Mouse (Mus musculus) kidney, embryonic 14.5 days (tissue): Measurements from ENCODE around the gene Cd300lg. TPM values are rescaled to one million over a fixed set of nuclear protein-coding genes. Genes with fewer than 3 reads are reported as not detected.

Experiments
- ATAC-seq: fragments of 200-750 bp; cut with Nextera tagmentation; 2 replicates; pipeline ENCODE4 v1.8.0; 2017; ENCODE audit warnings: moderate number of reproducible peaks, mild to moderate bottlenecking, moderate TSS enrichment, moderate library complexity; ENCODE audit not compliant: low FRiP score, low TSS enrichment
- H3K27ac ChIP-seq: fragments of 300-500 bp; sonication (generic); 2 replicates; pipeline ENCODE4 v1.5.1; 2014; ENCODE audit warnings: low read depth, mild to moderate bottlenecking, low read length, moderate library complexity, mixed read lengths
- H3K27me3 ChIP-seq: fragments of 300-500 bp; sonication (generic); 2 replicates; pipeline ENCODE4 v1.6.1; 2014; ENCODE audit warnings: mild to moderate bottlenecking, low read length; ENCODE audit not compliant: control insufficient read depth, insufficient read depth
- H3K36me3 ChIP-seq: fragments of 300-500 bp; sonication (generic); 2 replicates; pipeline ENCODE4 v1.6.1; 2014; ENCODE audit warnings: low read length, mixed read lengths; ENCODE audit not compliant: control insufficient read depth, insufficient read depth
- H3K4me1 ChIP-seq: fragments of 300-500 bp; sonication (generic); 2 replicates; pipeline ENCODE4 v1.6.1; 2014; ENCODE audit warnings: low read length, mixed read lengths; ENCODE audit not compliant: control insufficient read depth, insufficient read depth
- H3K4me2 ChIP-seq: fragments of 300-500 bp; sonication (generic); replicated peaks from 2 replicates; pipeline ENCODE4 v1.6.1; 2014; ENCODE audit warnings: low read depth, mild to moderate bottlenecking, low read length
- H3K4me3 ChIP-seq: fragments of 300-500 bp; sonication (generic); 2 replicates; pipeline ENCODE4 v1.5.1; 2014; ENCODE audit warnings: mild to moderate bottlenecking, low read length
- H3K9ac ChIP-seq: fragments of 300-500 bp; sonication (generic); 2 replicates; pipeline ENCODE4 v1.6.1; 2014; ENCODE audit warnings: low read depth, mild to moderate bottlenecking, low read length, moderate library complexity
- H3K9me3 ChIP-seq: fragments of 300-500 bp; sonication (generic); 2 replicates; pipeline ENCODE4 v1.6.1; 2016; ENCODE audit warnings: low read length; ENCODE audit not compliant: control insufficient read depth
- whole genome bisulfite sequencing: fragments of 180-500 bp; shearing (Covaris S2); extraction: QIAGEN DNeasy Blood & Tissue Kit; methylation state at CpG from one replicate; pipeline ENCODE4 v1.1.7; 2014; 5-methylcytosine and 5-hydroxymethylcytosine counted together
- polyA plus RNA-seq: library from polyadenylated mRNA; unstranded; fragments of >200 nt; fragmentation: Nextera tagmentation; extraction: Ambion mirVana; gene quantifications from 2 replicates; pipeline ENCODE4 v1.2.1, GENCODE M21; 2014

Cd300lg gene
- polyA plus RNA-seq, 1 experiment from 2014 or later: 0.38 TPM

- Histone ChIP-seq H3K4me2 (peak within 1 kb of the TSS; percentile 80), H3K9ac (no peak within 1 kb of the TSS), H3K4me1 (peaks cover 16% of the 10 kb centered on the region), H3K36me3 (peaks cover under 1% of the 10 kb centered on the region; the same call in 1 of the 2 replicates), H3K27me3 (peaks cover 7% of the 10 kb centered on the region; the same call in 1 of the 2 replicates), H3K9me3 (no peaks in the 10 kb centered on the region), H3K4me3 (peak within 1 kb of the TSS; percentile 46), H3K27ac (peak within 1 kb of the TSS; percentile 71)
- no peak for ATAC-seq
- WGBS: 67% methylated on average over 6 of the region's 6 CpGs
Observed at GRCm38 (mm10) chr11:102028087-102028816, 13.1 kb upstream of the Cd300lg start, which contains the start of gene Mpp3. Gene Mpp3, minus strand, starts transcription at chr11:102028461.

- Histone ChIP-seq H3K36me3 (no peaks in the 10 kb centered on the region), H3K4me2 (no peak overlapping the region), H3K27ac (no peak overlapping the region), H3K9ac (no peak overlapping the region), H3K4me3 (no peak overlapping the region), H3K4me1 (peaks cover 16% of the 10 kb centered on the region), H3K9me3 (no peaks in the 10 kb centered on the region), H3K27me3 (peaks cover 7% of the 10 kb centered on the region; the same call in 1 of the 2 replicates)
- WGBS: 82% methylated on average over 4 of the region's 4 CpGs
- no peak for ATAC-seq
Observed at GRCm38 (mm10) chr11:102029304-102029703, 12.0 kb upstream of the Cd300lg start.

- no peak overlapping the region for H3K9ac ChIP-seq
- no peak overlapping the region for H3K4me2 ChIP-seq
- H3K4me3 ChIP-seq: no peak overlapping the region
- ATAC-seq: no peak
- H3K4me1 ChIP-seq: peaks cover 16% of the 10 kb centered on the region
- H3K36me3 ChIP-seq: no peaks in the 10 kb centered on the region
- WGBS: 36% methylated on average over 7 of the region's 7 CpGs
- H3K27ac ChIP-seq: no peak overlapping the region
- no peaks in the 10 kb centered on the region for H3K9me3 ChIP-seq
- H3K27me3 ChIP-seq: peaks cover 5% of the 10 kb centered on the region; the same call in 1 of the 2 replicates
Observed at GRCm38 (mm10) chr11:102029966-102030365, 11.3 kb upstream of the Cd300lg start.

GRCm38 (mm10) chr11:102031149-102031548, 10.2 kb upstream of the Cd300lg start:
- ATAC-seq: no peak
- WGBS: 87% methylated on average over 7 of the region's 7 CpGs

GRCm38 (mm10) chr11:102033055-102033591, 8.2 kb upstream of the Cd300lg start:
- Histone ChIP-seq H3K9ac (no peak overlapping the region), H3K4me1 (no peaks in the 10 kb centered on the region), H3K27ac (no peak overlapping the region), H3K4me3 (no peak overlapping the region), H3K36me3 (no peaks in the 10 kb centered on the region), H3K9me3 (no peaks in the 10 kb centered on the region), H3K27me3 (peaks cover 3% of the 10 kb centered on the region), H3K4me2 (no peak overlapping the region)
- WGBS: 89% methylated on average over 12 of the region's 12 CpGs
- ATAC-seq: no peak

More at GRCm38 (mm10) chr11:102031149-102031548, 10.2 kb upstream of the Cd300lg start:
- H3K36me3 ChIP-seq: no peaks in the 10 kb centered on the region
- no peak overlapping the region for H3K9ac ChIP-seq
- H3K4me1 ChIP-seq: peaks cover 6% of the 10 kb centered on the region
- H3K27me3 ChIP-seq: peaks cover 3% of the 10 kb centered on the region; the same call in 1 of the 2 replicates
- no peaks in the 10 kb centered on the region for H3K9me3 ChIP-seq
- H3K27ac ChIP-seq: no peak overlapping the region
- H3K4me2 ChIP-seq: no peak overlapping the region
- H3K4me3 ChIP-seq: no peak overlapping the region

- no peak overlapping the region for H3K9ac ChIP-seq
- H3K4me1 ChIP-seq: peaks cover 5% of the 10 kb centered on the region; the same call in 1 of the 2 replicates
- no peaks in the 10 kb centered on the region for H3K9me3 ChIP-seq
- H3K4me3 ChIP-seq: no peak overlapping the region
- no peaks in the 10 kb centered on the region for H3K36me3 ChIP-seq
- no peaks in the 10 kb centered on the region; the same call in 1 of the 2 replicates for H3K27me3 ChIP-seq
- no peak overlapping the region for H3K27ac ChIP-seq
- ATAC-seq: no peak
- H3K4me2 ChIP-seq: no peak overlapping the region
- whole genome bisulfite sequencing: 78% methylated on average over 8 of the region's 8 CpGs
Observed at GRCm38 (mm10) chr11:102034887-102035286, 6.4 kb upstream of the Cd300lg start.

GRCm38 (mm10) chr11:102035456-102035960, 5.8 kb upstream of the Cd300lg start:
- ATAC-seq: no peak
- Histone ChIP-seq H3K4me3 (no peak overlapping the region), H3K4me2 (no peak overlapping the region), H3K27ac (no peak overlapping the region), H3K9me3 (no peaks in the 10 kb centered on the region), H3K36me3 (no peaks in the 10 kb centered on the region), H3K9ac (no peak overlapping the region), H3K27me3 (no peaks in the 10 kb centered on the region; the same call in 1 of the 2 replicates), H3K4me1 (peaks cover 5% of the 10 kb centered on the region; the same call in 1 of the 2 replicates)
- 81% methylated on average over 5 of the region's 5 CpGs for WGBS

- whole genome bisulfite sequencing: 80% methylated on average over 7 of the region's 7 CpGs
- Histone ChIP-seq H3K4me2 (no peak overlapping the region), H3K4me3 (no peak overlapping the region), H3K9ac (no peak overlapping the region), H3K27ac (no peak overlapping the region), H3K27me3 (no peaks in the 10 kb centered on the region; the same call in 1 of the 2 replicates), H3K4me1 (peaks cover 5% of the 10 kb centered on the region; the same call in 1 of the 2 replicates), H3K9me3 (no peaks in the 10 kb centered on the region), H3K36me3 (no peaks in the 10 kb centered on the region)
- no peak for ATAC-seq
Observed at GRCm38 (mm10) chr11:102036336-102036735, 5.0 kb upstream of the Cd300lg start.

- peaks cover 5% of the 10 kb centered on the region; the same call in 1 of the 2 replicates for H3K4me1 ChIP-seq
- no peak overlapping the region for H3K27ac ChIP-seq
- 77% methylated on average over 6 of the region's 6 CpGs for WGBS
- H3K36me3 ChIP-seq: no peaks in the 10 kb centered on the region
- H3K9me3 ChIP-seq: no peaks in the 10 kb centered on the region
- H3K27me3 ChIP-seq: no peaks in the 10 kb centered on the region; the same call in 1 of the 2 replicates
- H3K4me3 ChIP-seq: no peak overlapping the region
- no peak for ATAC-seq
- H3K9ac ChIP-seq: no peak overlapping the region
- H3K4me2 ChIP-seq: no peak overlapping the region
Observed at GRCm38 (mm10) chr11:102037789-102038188, 3.5 kb upstream of the Cd300lg start.
